Mouse (Mus musculus): ENCODE results near the gene Ccdc61.

DNA sequence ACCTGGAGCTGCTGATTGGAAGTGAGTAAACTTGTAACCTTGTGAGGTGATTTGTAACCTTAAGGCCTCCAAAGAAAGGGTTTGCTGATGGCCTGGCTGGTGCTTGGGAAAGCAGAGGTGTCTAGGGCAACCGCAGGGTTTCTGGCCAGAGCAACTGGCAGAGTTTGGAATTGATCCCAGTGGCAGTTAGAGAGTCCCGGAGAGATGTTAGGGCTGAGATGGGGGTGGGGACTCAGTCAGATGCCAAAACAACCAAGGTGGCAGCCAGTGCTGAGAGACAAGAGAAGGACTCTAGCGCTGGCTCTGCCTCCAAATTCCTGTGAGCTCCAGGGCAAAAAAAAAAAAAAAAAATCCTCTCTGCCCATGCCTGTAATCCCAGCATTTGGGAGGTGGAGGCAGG lies 7.7 kb upstream of the Ccdc61 start:
- TF ChIP-seq POLR2A (IDR thresholded peaks at IDR 0.05; ENCODE audit: insufficient read depth, low read depth, low read length) (no peak), CTCF (IDR thresholded peaks at IDR 0.05) (no peak)
